Mouse (Mus musculus) CD4-positive, CD25-positive, alpha-beta regulatory T cell, adult 4 months (primary cell): ENCODE data around the gene Rb1. TPM values are rescaled to one million over a fixed set of nuclear protein-coding genes. Genes with fewer than 3 reads are reported as not detected.

ENCODE experiments used
- ATAC-seq: one replicate; pipeline ENCODE4 v1.8.0; 2017
- polyA plus RNA-seq, 2 experiments: library from polyadenylated mRNA; unstranded; fragments of 100-300 nt; shearing (Covaris generic); gene quantifications; one replicate each; pipeline ENCODE4 v1.2.1; 2017

Rb1 gene
- 10 to 100 TPM; 10.0 to 85.9 TPM for polyA plus RNA-seq

GRCm38 (mm10) chr14:73325456-73326381 is at the start of gene Rb1:
TSS of gene Rb1 (minus strand) at chr14:73325822.
- peak; percentile 62 for ATAC-seq

GRCm38 (mm10) chr14:73374315-73374890 is 48.8 kb upstream of the Rb1 start:
- ATAC-seq: no peak

- ATAC-seq: no peak
These were observed 48.0 kb upstream of the Rb1 start for GRCm38 (mm10) chr14:73373606-73374005.

- ATAC-seq: no peak
These were observed 47.4 kb upstream of the Rb1 start for GRCm38 (mm10) chr14:73372990-73373389.

GRCm38 (mm10) chr14:73371577-73371976 is 46.0 kb upstream of the Rb1 start:
- no peak for ATAC-seq

- peak; percentile 51 for ATAC-seq
These were observed 45.2 kb upstream of the Rb1 start for GRCm38 (mm10) chr14:73370695-73371372.

- ATAC-seq: peak; percentile 30
These were observed 44.6 kb upstream of the Rb1 start for GRCm38 (mm10) chr14:73370078-73370670.

- no peak for ATAC-seq
These were observed 44.0 kb upstream of the Rb1 start for GRCm38 (mm10) chr14:73369634-73370033.

- no peak for ATAC-seq
These were observed 43.3 kb upstream of the Rb1 start for GRCm38 (mm10) chr14:73368966-73369365.

- no peak for ATAC-seq
These were observed 42.6 kb upstream of the Rb1 start for GRCm38 (mm10) chr14:73368221-73368620.

GRCm38 (mm10) chr14:73366278-73366677 is 40.7 kb upstream of the Rb1 start:
- no peak for ATAC-seq

GRCm38 (mm10) chr14:73363782-73364181 is 38.2 kb upstream of the Rb1 start:
- ATAC-seq: no peak

GRCm38 (mm10) chr14:73354700-73355099 is 29.1 kb upstream of the Rb1 start:
- no peak for ATAC-seq

GRCm38 (mm10) chr14:73351118-73351517 is 25.5 kb upstream of the Rb1 start:
- no peak for ATAC-seq

- ATAC-seq: peak; percentile 22
These were observed 24.4 kb upstream of the Rb1 start for GRCm38 (mm10) chr14:73350029-73350428.

GRCm38 (mm10) chr14:73349061-73349670 is 23.5 kb upstream of the Rb1 start:
- ATAC-seq: peak; percentile 77

- ATAC-seq: no peak
These were observed 21.7 kb upstream of the Rb1 start for GRCm38 (mm10) chr14:73347302-73347701.

- no peak for ATAC-seq
These were observed 20.0 kb upstream of the Rb1 start for GRCm38 (mm10) chr14:73345614-73346013.

- peak; percentile 44 for ATAC-seq
These were observed 14.6 kb upstream of the Rb1 start for GRCm38 (mm10) chr14:73340051-73340755.

GRCm38 (mm10) chr14:73339615-73340014 is 14.0 kb upstream of the Rb1 start:
- ATAC-seq: no peak

- ATAC-seq: no peak
These were observed 10.9 kb upstream of the Rb1 start for GRCm38 (mm10) chr14:73336316-73337080.
